Mouse (Mus musculus) megakaryocyte, embryonic 14.5 days (primary cell): ENCODE data around the gene Gm20604.

ENCODE experiments used
- FLI1 ChIP-seq: IDR thresholded peaks from 2 replicates; pipeline ENCODE4 v1.6.1; 2012; ENCODE audit warnings: low read length, inconsistent platforms, mixed read lengths
- GATA1 ChIP-seq: IDR thresholded peaks from 3 replicates; pipeline ENCODE4 v1.6.1; 2012; ENCODE audit warnings: mixed read lengths, low read length, inconsistent platforms, borderline replicate concordance

DNA sequence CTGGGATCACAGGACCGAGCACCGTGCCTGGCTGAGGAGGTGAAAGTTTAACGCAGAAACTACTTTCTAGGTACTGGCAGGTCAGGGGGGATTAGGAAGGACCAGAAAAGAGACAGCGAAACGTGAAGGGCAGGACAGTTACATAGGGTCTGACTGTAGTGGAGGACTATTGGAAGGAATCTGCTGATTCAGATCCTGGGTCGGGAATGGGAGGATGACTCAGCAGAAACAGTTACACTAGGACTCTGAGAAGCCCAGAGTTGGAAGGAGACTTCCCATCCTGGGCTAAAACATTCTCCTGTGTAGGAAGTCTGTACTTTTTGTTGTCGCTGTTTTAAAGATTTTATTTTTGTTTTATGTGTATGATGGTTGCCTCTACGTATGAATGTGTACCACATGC, 13.1 kb upstream of the Gm20604 start:
- no peak for TF ChIP-seq GATA1
- no peak for TF ChIP-seq FLI1
